Mouse (Mus musculus) limb, embryonic 14.5 days (tissue): ENCODE measurements at regions not wholly inside any gene's neighbourhood (a gene's known extent, or its start where the extent isn't known, plus 50 kb on each side); places are given as distances from the start of the nearest gene placed in this dataset.

ENCODE experiments used
- ATAC-seq: fragments of 200-750 bp; cut with Nextera tagmentation; 2 replicates; pipeline ENCODE4 v1.8.0; 2017; ENCODE audit warnings: low read depth, moderate number of reproducible peaks, moderate TSS enrichment; ENCODE audit not compliant: low FRiP score
- DNase-seq: peaks from one replicate; pipeline ENCODE4 v3.0.0-alpha.2; 2015; ENCODE audit warnings: low spot score
- H3K27ac ChIP-seq: fragments of 300-500 bp; sonication (generic); replicated peaks from 2 replicates; pipeline ENCODE4 v1.5.1; 2014; ENCODE audit warnings: low read depth, mild to moderate bottlenecking, low read length, moderate library complexity, mixed read lengths
- H3K27me3 ChIP-seq: fragments of 300-500 bp; sonication (generic); 2 replicates; pipeline ENCODE4 v1.6.1; 2014; ENCODE audit warnings: low read length, mixed read lengths; ENCODE audit not compliant: control insufficient read depth, insufficient read depth
- H3K36me3 ChIP-seq: fragments of 300-500 bp; sonication (generic); 2 replicates; pipeline ENCODE4 v1.6.1; 2014; ENCODE audit warnings: mild to moderate bottlenecking, low read length, moderate library complexity, mixed read lengths; ENCODE audit not compliant: control insufficient read depth, insufficient read depth
- H3K4me1 ChIP-seq: fragments of 300-500 bp; sonication (generic); 2 replicates; pipeline ENCODE4 v1.6.1; 2014; ENCODE audit warnings: antibody characterized with exemption, low read length, mixed read lengths; ENCODE audit not compliant: control insufficient read depth, insufficient read depth
- H3K4me2 ChIP-seq: fragments of 300-500 bp; sonication (generic); replicated peaks from 2 replicates; pipeline ENCODE4 v1.6.1; 2014; ENCODE audit warnings: low read depth, mild to moderate bottlenecking, low read length, moderate library complexity; ENCODE audit not compliant: severe bottlenecking
- H3K4me3 ChIP-seq: fragments of 300-500 bp; sonication (generic); replicated peaks from 2 replicates; pipeline ENCODE4 v1.5.1; 2014; ENCODE audit warnings: low read length
- H3K9ac ChIP-seq: fragments of 300-500 bp; sonication (generic); 2 replicates; pipeline ENCODE4 v1.6.1; 2014; ENCODE audit warnings: mild to moderate bottlenecking, low read depth, low read length, moderate library complexity; ENCODE audit not compliant: severe bottlenecking
- H3K9me3 ChIP-seq: fragments of 300-500 bp; sonication (generic); 2 replicates; pipeline ENCODE4 v1.6.1; 2016; ENCODE audit warnings: low read length; ENCODE audit not compliant: control insufficient read depth
- POLR2A ChIP-seq: fragments of 200-500 bp; IDR thresholded peaks from 2 replicates; pipeline ENCODE4 v1.8.0; 2012; ENCODE audit warnings: inconsistent platforms, mild to moderate bottlenecking, moderate library complexity, borderline replicate concordance; ENCODE audit not compliant: insufficient read depth, insufficient read length; ENCODE audit errors: extremely low read depth
- WGBS: fragments of 180-500 bp; shearing (Covaris S2); extraction: QIAGEN DNeasy Blood & Tissue Kit; methylation state at CpG from one replicate; pipeline ENCODE4 v1.1.7; 2014; 5-methylcytosine and 5-hydroxymethylcytosine counted together

DNA sequence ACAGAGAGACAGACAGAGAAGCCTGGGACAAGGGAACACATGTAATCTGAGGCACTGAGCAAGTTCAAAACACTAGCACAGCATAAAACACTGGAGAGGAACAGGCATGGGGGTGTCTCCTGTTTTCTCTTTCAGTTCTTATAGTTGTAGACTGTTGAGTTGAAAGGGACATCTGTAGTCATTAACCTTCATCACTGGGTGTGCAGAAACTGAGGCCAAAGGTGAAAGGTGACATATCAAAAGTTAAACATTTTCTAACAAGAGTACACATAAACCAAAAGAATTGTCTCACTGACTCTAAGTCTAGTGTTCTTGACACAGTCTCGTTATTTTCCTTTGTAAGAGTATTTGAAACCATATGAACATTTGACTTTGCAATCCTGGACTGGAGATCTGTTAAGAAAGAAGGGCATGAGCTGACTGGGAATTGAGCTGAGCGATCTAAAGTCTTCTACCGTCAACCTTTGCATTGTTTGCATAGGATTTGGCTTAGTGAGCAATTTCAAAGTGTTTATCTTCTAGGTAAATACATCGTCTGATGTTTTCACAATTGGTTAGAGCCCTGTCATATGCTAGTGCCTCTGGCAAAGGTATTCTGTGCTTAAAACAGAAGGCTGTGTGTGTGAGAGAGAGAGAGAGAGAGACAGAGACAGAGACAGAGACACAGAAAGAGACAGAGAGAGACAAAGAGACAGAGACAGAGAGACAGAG, 284.4 kb upstream of the Tnp1 start:
- H3K36me3 ChIP-seq, result no peaks in the 10 kb centered on the region
- no peaks in the 10 kb centered on the region for H3K4me1 ChIP-seq
- H3K4me2 ChIP-seq, result no peak overlapping the region
- 64% methylated on average over 4 of the region's 4 CpGs for WGBS
- no peak overlapping the region for H3K4me3 ChIP-seq
- no peak overlapping the region for H3K27ac ChIP-seq
- no peaks in the 10 kb centered on the region for H3K27me3 ChIP-seq
- no peak overlapping the region for H3K9ac ChIP-seq
- H3K9me3 ChIP-seq, result no peaks in the 10 kb centered on the region
- no peak for ATAC-seq
- DNase-seq, result no peak
- no peak for TF ChIP-seq POLR2A

GRCm38 (mm10) chr1:73285342-73285741, 269.6 kb upstream of the Tnp1 start:
- Histone ChIP-seq H3K36me3 (no peaks in the 10 kb centered on the region), H3K4me2 (no peak overlapping the region), H3K9me3 (0 out of 2 replicates have a peak, but pooled peaks cover 3% of the 10 kb centered on the region), H3K27me3 (no peaks in the 10 kb centered on the region), H3K4me1 (no peaks in the 10 kb centered on the region), H3K27ac (no peak overlapping the region), H3K4me3 (no peak overlapping the region), H3K9ac (no peak overlapping the region)
- ATAC-seq, result no peak
- 71% methylated on average over 2 of the region's 2 CpGs for WGBS
- no peak for DNase-seq
- no peak for TF ChIP-seq POLR2A

- peak; percentile 72 for DNase-seq
- no peak for TF ChIP-seq POLR2A
- no peak overlapping the region for H3K4me3 ChIP-seq
- H3K36me3 ChIP-seq, result no peaks in the 10 kb centered on the region
- no peak overlapping the region for H3K9ac ChIP-seq
- peaks cover 10% of the 10 kb centered on the region for H3K4me1 ChIP-seq
- H3K27ac ChIP-seq, result no peak overlapping the region
- no peaks in the 10 kb centered on the region for H3K27me3 ChIP-seq
- no peak overlapping the region for H3K4me2 ChIP-seq
- ATAC-seq, result no peak
- 44% methylated on average over 2 of the region's 2 CpGs for WGBS
- H3K9me3 ChIP-seq, result no peaks in the 10 kb centered on the region
Observed at GRCm38 (mm10) chr1:73274480-73274879, 258.8 kb upstream of the Tnp1 start.

GRCm38 (mm10) chr1:73270787-73271391, 255.2 kb upstream of the Tnp1 start:
- H3K9me3 ChIP-seq, result no peaks in the 10 kb centered on the region
- no peak for TF ChIP-seq POLR2A
- ATAC-seq (no peak), DNase-seq (no peak)
- no peak overlapping the region for H3K4me2 ChIP-seq
- H3K36me3 ChIP-seq, result no peaks in the 10 kb centered on the region
- H3K27ac ChIP-seq, result no peak overlapping the region
- peaks cover 10% of the 10 kb centered on the region; the same call in 1 of the 2 replicates for H3K4me1 ChIP-seq
- H3K9ac ChIP-seq, result no peak overlapping the region
- H3K4me3 ChIP-seq, result no peak overlapping the region
- H3K27me3 ChIP-seq, result no peaks in the 10 kb centered on the region
- WGBS, result 53% methylated on average over 6 of the region's 6 CpGs

- H3K9ac ChIP-seq, result no peak overlapping the region
- no peak; the same call in 1 of the 2 replicates for ATAC-seq
- 28% methylated on average over 7 of the region's 7 CpGs for WGBS
Observed at GRCm38 (mm10) chr1:73269051-73269755, 253.5 kb upstream of the Tnp1 start.

More at GRCm38 (mm10) chr1:73269051-73269755, 253.5 kb upstream of the Tnp1 start:
- no peak overlapping the region for H3K4me3 ChIP-seq
- no peak overlapping the region for H3K4me2 ChIP-seq
- peaks cover 10% of the 10 kb centered on the region; the same call in 1 of the 2 replicates for H3K4me1 ChIP-seq
- H3K9me3 ChIP-seq, result no peaks in the 10 kb centered on the region
- H3K36me3 ChIP-seq, result no peaks in the 10 kb centered on the region
- no peaks in the 10 kb centered on the region for H3K27me3 ChIP-seq
- no peak for TF ChIP-seq POLR2A
- no peak overlapping the region for H3K27ac ChIP-seq
- DNase-seq, result no peak
